Mouse (Mus musculus): ENCODE measurements around the gene Bola1. TPM values are rescaled to one million over a fixed set of nuclear protein-coding genes. Genes with fewer than 3 reads are reported as not detected.
A peak's percentile ranks its signal among the peaks of the same experiment; 100 is the strongest.
"Not testable (repeated sequence)": the region's sequence is repeated elsewhere in the genome, so short reads cannot be mapped to it uniquely, and the experiment has no call there.

Gene Bola1
- total RNA-seq, 2 experiments from 2014 or later, result 20.8 to 24.6 TPM

GRCm38 (mm10) chr3:96192977-96193376, 26.5 kb downstream of the Bola1 start:
- intact Hi-C loops (cut with DNase I), result no loop called here
- no peak for DNase-seq

GRCm38 (mm10) chr3:96182382-96182776, 37.1 kb downstream of the Bola1 start:
- intact Hi-C loops (cut with DNase I), result no loop called here
- no peak for DNase-seq

- DNase-seq, result no peak
- intact Hi-C loops (cut with DNase I), result no loop called here
Measured at GRCm38 (mm10) chr3:96181510-96182381, 37.8 kb downstream of the Bola1 start.

DNA sequence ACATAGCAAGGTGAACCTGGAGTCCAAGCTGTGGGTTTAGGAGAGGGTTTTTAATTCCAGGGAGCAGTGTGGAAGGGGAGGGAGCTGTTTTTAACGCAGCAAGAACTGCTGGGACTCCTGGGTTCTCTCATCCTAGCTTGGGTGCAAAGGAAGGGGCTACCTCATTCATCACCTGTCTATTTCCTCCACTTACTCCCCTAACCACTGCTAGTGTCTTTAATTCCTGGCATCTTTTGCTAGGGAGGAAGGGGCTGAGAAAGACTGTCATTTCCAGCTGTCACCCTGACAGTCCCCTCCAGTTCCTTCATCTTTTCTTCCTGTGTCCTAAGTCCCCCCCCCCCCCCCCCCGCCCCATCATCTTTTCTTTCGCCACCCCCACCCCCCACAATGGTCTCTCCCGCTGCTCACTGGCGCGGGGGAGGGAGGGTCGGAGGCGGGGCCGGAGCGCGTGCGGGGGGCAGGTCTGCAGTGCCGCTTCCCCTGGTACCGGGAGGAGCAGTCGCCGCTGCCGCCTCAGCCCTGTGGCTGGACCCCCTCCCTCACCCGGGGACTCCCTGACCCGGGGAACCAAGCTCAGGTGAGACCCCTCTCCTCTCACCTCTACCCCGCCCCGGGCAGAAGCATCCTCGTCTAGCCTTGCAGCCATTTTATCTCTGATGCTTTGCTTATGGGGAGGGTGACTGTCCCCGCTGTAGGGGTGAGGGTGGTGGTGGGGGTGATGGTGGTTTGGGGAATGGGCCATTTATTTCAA, 38.6 kb downstream of the Bola1 start, which contains the start of gene Sv2a:
Gene Sv2a, plus strand, starts transcription at position 425 of the 751 bp plus-strand sequence.
- intact Hi-C loops (cut with DNase I), result no loop called here
- no peak for DNase-seq

DNA sequence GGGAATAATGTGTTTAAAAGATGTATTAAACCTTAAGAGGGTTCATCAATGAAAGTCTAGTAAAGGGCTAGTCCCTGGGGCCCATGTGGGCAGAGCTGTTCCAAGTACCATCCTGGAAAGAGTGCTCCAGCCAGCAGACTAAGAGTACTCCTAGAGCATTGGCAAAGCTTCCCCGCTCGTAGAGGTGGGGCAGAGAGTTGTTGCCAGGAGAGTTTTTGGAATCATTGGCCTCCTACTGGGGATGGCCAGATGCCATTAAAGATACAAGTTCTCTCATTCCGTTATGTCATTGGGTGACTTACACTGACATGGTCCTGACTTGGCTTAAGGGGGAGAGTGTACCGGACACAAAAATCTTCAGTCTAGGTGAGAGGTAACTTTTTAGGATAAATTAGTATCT, 40.0 kb downstream of the Bola1 start:
- intact Hi-C loops (cut with DNase I), result no loop called here
- DNase-seq, result peak in 1 of 2 experiments; percentile 42

- intact Hi-C loops (cut with DNase I), result no loop called here
- no peak for DNase-seq
Measured at GRCm38 (mm10) chr3:96178902-96179301, 40.6 kb downstream of the Bola1 start.

GRCm38 (mm10) chr3:96178427-96178826, 41.1 kb downstream of the Bola1 start:
- intact Hi-C loops (cut with DNase I), result no loop called here
- no peak for DNase-seq

- no peak for DNase-seq
- intact Hi-C loops (cut with DNase I), result no loop called here
Measured at GRCm38 (mm10) chr3:96175251-96175650, 44.3 kb downstream of the Bola1 start.

DNA sequence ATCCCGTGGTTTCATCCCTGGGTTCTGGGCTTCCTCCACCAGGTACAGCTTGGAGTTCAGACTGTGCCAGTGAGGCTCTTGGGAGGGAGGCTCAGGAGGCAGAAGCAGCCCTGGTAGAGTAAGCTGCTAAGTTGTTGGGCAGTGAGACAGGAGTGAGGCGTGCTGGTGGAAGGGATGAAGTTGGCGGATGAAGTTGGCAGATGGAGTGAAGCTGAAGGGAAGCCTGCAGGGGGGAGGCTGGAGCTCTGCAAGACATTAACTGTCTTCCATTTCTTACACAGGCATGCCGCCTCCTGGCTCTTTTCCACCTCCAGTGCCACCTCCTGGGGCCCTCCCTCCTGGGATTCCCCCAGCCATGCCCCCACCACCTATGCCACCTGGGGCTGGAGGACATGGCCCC, 45.5 kb downstream of the Bola1 start:
- DNase-seq; intact Hi-C loops (cut with DNase I): not testable (repeated sequence)

- DNase-seq, result no peak
- intact Hi-C loops (cut with DNase I), result no loop called here
Measured at GRCm38 (mm10) chr3:96173185-96173584, 46.3 kb downstream of the Bola1 start.

DNA sequence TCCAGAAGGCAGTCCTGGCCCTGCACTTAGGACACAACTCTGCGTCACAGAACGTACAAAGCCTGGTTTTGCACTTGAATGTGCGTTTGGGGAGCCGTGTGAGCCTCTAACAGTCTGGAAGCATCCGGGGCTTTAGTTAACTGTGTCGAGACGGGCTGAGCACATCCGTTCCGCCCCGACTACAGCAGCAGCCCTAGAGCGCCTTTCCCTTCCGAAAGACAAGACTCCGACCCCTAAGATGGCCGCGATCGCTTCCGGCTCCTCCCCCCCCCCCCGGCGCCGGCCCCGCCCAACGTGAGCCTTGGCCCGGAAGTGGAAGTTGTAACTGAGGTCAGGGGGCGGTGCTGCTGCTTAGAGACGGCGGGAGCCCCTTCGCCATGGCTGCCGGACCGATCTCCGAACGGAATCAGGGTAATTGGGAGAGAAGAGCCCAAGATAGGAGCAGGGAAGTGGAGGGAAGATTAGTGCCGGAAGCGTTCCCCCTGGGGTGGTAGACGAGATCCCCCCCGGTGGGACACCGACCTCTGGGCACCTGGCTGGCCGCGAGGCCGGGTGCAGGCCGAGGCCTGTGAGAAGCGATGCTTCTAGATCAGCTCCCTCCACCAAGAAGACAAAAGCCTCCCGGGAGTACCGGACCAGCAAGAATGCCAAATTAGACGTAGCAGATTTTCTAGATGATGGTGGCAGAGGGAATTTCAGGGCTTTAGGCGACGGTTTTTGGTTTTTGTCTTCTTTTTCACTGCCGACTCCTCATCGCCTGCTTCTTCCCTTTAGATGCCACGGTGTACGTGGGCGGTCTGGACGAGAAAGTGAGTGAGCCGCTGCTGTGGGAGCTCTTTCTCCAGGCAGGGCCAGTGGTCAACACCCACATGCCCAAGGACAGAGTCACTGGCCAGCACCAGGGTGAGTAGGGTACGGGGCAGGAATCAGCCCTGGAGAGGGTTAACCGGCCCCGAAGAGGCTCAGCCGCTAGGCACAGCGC, 47.0 kb downstream of the Bola1 start, which contains the start of gene Sf3b4:
Gene Sf3b4, plus strand, starts transcription at position 136 of the 982 bp plus-strand sequence.
- DNase-seq, result peak; percentile 76 to 81
- intact Hi-C loops (cut with DNase I), result no loop called here

DNA sequence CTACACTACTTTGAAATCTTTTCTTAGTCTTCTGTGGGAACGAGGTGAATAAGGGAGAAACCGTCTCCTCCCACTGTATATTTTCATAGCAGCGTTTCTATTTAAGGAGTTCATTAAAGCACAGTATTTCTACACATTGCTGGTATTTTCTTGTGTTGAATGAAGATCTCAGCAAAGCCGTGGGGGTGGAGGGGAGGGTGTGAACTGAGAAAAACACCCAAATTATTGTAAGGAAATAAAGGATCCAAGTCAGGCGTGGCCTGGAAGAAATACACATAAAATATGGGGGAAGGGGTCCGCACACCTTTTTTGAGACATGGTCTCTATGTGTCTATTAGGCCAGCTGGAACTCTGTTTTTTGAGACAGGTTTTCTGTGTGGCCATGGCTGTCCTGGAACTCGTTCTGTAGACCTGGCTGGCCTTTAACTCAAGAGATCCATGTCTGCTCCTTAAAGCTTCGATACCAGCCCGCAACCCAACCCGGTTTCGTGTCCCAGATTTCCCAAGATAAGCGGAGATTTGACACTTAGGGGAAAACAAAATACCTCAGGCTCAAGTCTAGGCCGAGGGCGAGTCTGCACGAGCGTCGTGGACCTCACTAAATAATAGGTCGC, 47.8 kb downstream of the Bola1 start:
- intact Hi-C loops (cut with DNase I), result no loop called here
- DNase-seq, result no peak

DNA sequence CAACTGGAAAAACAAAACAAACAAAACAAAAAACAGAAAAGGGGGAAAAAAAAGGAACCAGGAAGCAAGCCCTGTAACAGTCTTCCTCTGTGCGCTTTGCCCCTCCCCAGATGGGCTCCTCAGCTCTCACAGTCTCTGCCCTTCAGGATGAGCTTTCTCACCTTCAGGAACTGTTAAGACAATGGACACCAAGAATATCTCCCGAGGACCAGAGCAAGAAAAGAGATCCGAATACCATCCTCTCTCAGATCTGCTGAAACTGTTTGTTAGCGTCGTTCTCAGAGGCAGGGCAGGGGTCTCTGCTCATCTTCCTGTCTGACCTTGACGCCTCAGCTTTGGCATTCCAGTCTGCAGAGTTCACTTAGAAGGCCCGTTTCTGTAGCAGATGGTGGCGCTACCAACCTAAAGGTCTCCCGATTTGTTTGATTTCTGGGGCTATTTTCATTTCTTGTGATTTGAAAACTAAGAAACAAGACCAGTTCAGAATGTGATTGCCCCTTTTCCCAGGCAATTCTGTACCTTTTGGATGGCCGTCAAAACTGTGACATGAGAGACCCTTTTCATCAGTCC, 48.4 kb downstream of the Bola1 start:
- intact Hi-C loops (cut with DNase I), result no loop called here
- no peak for DNase-seq

- no peak for DNase-seq
- intact Hi-C loops (cut with DNase I), result no loop called here
Measured at GRCm38 (mm10) chr3:96170276-96170675, 49.2 kb downstream of the Bola1 start.

- intact Hi-C loops (cut with DNase I), result no loop called here
- DNase-seq, result no peak
Measured at GRCm38 (mm10) chr3:96168466-96169158, 50.9 kb downstream of the Bola1 start.

GRCm38 (mm10) chr3:96163040-96163439, 56.5 kb downstream of the Bola1 start:
- intact Hi-C loops (cut with DNase I), result no loop called here
- DNase-seq, result no peak

GRCm38 (mm10) chr3:96161869-96162840, 57.4 kb downstream of the Bola1 start, which contains the start of gene Mtmr11:
Gene Mtmr11 (plus strand): TSS chr3:96162004.
- no peak for DNase-seq
- intact Hi-C loops (cut with DNase I), result no loop called here

Data from gastrocnemius, postnatal 36 days (tissue).